Mouse (Mus musculus) thymus, postnatal 36 days (tissue): ENCODE data around the gene Olfr1359.

Experiments
- DNase-seq, 2 experiments: peaks; one replicate each; pipeline ENCODE4 v3.0.0; 2022; ENCODE audit warnings: mixed read lengths in 2 of 2

Gene Olfr1359

DNA sequence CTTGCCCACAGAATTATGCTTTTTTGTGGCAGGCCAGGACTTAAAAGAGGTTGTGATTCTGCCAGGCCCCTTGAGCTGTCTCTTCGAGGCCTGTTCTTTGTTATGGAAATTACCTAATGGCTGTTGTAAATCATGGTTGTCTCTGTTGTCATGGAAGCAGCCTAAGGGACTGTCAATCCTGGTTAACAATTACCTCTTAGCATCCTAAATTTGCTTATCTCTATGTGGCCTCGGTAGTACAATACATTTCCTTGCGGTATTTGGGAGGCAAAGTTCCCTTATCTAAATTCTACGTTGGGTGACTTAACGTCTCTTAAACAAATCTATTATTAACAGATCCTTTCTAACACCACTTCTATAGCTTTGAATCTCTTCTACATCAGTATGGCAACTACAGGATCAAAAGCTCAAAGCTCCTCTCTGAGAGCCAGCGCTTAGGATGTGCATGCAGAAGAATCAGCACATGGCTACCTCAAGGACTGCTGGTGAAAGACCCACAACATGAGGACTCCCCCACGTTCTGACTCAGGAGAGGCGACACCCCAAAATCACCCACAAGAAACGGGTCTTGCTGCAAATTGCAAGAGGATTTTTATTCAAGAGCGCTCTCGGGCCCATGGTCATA is 30.1 kb downstream of the Olfr1359 start:
- DNase-seq = no peak

- DNase-seq = no peak
Observed at GRCm38 (mm10) chr13:21729544-21729943, 31.6 kb downstream of the Olfr1359 start.

- peak; percentile 43 to 54 for DNase-seq
Observed at GRCm38 (mm10) chr13:21733466-21733865, 35.6 kb downstream of the Olfr1359 start.

- peak; percentile 66 to 71 for DNase-seq
Observed at GRCm38 (mm10) chr13:21734010-21734905, 36.3 kb downstream of the Olfr1359 start.

DNA sequence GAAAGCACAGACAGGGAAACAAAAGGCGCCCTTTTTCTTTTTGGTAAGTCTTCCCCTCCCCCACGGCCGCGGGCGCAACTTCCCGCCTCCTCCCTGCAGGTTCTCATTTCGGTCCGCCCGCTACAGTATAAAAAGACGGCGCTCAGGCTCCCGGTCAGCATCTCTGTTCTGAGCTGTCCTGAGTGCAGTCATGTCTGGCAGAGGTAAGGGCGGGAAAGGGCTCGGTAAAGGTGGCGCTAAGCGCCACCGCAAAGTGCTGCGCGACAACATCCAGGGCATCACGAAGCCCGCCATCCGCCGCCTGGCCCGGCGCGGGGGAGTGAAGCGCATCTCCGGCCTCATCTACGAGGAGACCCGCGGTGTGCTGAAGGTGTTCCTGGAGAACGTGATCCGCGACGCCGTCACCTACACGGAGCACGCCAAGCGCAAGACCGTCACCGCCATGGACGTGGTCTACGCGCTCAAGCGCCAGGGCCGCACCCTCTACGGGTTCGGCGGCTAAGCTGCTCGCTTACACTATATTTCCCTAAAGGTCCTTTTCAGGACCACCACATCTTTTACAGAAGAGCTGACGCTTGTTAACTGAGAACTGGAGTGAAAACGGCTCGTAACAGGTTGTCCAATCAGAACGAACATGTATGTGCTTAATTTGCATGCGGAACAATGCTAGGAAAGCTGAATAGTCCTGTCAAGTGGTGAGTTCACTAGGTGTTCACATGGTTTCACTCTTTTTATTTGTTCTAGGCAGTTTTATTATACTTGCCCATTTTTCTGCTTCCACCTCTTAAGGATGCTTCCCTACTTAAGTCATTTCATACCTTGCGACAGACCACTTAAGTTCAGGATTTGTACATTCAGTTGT is 37.2 kb downstream of the Olfr1359 start, which contains the start of gene Hist1h4j:
TSS of gene Hist1h4j (plus strand) at position 159 of the 862 bp plus-strand sequence.
- DNase-seq = peak; percentile 84 to 86

- no peak for DNase-seq
Observed at GRCm38 (mm10) chr13:21745006-21745405, 47.1 kb downstream of the Olfr1359 start.

DNA sequence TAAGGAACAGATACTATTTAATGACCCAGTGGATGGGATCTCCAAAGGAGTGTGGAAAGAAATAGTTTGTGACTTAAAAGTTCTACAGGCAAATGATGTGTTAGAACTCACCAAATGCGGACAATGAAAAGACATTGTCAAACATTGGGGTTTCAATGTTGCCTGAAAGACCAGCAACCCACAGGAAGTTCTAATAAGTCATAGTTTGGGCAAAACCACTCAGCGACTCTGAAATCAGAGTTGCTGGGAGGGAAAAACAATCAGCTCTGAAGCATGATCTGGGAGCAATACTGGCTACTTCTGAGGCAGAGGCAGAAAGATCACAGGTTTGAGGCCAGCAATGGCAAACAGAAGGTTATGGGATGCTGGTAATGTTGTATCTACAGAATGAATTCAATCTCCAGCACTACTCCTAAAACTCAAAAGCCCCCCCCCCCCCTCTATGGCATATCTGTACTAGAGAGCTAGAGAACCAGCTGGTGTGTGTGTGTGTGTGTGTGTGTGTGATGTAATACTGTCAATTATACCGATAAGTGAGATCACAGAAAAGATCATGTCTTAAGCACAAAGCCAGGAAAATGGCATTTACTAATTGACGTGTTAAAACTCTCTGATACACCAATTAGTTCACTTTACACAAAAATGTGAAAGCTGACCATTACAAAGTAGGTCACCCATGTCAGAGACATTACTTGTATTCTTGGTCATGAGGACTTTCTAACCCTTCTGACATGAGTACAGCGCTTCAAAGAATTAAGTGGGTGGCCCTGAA is 51.7 kb downstream of the Olfr1359 start:
- no peak for DNase-seq

DNA sequence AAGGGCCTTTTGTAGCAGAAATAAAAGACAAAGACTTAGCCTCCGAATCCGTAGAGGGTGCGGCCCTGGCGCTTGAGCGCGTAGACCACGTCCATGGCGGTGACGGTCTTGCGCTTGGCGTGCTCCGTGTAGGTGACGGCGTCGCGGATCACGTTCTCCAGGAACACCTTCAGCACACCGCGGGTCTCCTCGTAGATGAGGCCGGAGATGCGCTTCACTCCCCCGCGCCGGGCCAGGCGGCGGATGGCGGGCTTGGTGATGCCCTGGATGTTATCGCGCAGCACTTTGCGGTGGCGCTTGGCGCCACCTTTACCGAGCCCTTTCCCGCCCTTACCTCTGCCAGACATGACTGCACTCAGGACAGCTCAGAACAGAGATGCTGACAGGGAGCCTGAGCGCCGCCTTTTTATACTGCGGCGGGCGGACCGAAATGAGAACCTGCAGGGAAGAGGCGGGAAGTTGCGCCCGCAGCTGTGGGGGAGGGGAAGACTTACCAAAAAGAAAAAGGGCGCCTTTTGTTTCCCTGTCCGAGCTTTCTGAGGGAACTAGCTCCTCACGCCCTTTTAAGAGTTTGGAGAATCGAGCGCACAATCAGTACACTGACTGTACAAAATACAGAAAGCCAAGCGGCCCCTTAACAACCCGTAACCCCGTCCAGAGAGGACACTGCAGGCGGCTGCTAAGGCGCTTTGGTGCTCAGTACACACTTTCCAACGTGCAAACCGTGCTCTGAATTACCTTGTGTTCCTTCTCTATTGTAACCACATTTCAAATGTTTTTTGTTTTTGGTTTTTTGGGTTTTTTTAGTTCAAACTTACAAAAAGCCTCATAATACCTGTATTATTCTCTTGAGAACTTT is 52.5 kb downstream of the Olfr1359 start, which contains the start of gene Hist1h4k:
TSS of gene Hist1h4k (minus strand) at position 347 of the 859 bp plus-strand sequence.
- peak; percentile 97 for DNase-seq

- DNase-seq = no peak
Observed at GRCm38 (mm10) chr13:21751417-21751816, 53.5 kb downstream of the Olfr1359 start.

GRCm38 (mm10) chr13:21751827-21752226 is 53.9 kb downstream of the Olfr1359 start:
- DNase-seq = no peak

DNA sequence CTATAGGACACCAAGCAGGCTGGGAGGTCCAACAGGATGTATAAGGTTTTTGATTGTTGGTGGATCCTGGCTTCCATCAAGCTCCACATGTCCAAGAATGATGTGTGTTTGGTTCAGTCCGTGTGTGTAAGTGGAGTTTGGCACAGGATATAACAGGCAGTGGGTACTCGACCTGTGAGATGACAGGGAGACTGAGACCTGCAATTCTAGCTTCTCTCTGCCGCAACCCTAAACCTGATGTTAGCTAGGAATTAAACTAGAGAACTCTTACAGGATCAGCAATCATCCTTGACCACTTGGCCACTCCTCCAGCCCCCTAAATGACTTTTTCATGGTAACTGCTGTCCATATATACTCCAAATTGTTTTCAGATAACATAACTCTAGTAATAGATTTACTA is 54.4 kb downstream of the Olfr1359 start:
- no peak for DNase-seq

DNA sequence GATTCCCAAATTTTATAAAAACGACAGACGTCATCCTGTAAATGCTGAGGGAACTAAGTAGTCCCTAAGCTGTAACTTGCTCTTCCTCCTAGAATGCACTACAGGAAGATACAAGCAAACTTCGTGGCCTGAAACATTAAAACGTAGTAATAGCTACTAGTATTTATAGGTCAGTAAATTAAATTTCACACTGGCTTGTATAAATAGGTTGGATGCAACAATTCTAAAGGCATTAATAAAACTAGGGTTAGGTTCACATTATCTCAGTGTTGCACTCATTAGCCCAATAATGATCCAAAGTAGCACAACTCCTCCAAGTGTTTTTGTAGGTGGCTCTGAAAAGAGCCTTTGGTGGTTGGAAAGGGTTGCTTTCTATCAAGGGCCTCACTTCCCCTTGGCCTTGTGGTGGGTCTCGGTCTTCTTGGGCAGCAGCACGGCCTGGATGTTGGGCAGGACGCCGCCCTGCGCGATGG is 55.2 kb downstream of the Olfr1359 start:
- no peak for DNase-seq

DNA sequence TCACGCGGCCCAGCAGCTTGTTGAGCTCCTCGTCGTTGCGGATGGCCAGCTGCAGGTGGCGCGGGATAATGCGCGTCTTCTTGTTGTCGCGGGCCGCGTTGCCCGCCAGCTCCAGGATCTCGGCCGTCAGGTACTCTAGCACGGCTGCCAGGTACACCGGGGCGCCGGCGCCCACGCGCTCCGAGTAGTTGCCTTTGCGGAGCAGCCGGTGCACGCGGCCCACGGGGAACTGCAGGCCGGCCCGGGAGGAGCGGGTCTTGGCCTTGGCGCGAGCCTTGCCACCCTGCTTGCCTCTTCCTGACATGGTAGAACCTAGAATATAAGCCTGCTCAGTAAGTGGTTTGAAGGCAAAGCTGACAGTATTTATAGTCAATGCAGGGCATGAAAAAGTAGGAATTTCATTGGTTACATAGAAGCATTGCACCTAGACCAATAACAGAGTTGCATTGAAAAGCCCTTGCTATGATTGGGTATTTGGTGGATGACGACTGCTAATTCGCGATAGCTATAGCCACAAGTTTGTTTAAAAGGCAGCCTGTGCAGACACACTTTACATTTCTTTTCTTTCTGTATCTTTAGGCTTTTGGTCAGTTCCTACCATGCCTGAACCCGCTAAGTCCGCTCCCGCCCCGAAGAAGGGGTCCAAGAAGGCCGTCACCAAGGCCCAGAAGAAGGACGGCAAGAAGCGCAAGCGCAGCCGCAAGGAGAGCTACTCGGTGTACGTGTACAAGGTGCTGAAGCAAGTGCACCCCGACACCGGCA is 55.8 kb downstream of the Olfr1359 start, which contains the start of the genes Hist1h2ak and Hist1h2bn:
TSS of gene Hist1h2ak (minus strand) at position 304 of the 762 bp plus-strand sequence.
TSS of gene Hist1h2bn (plus strand) at position 600 of the 762 bp plus-strand sequence.
- DNase-seq = peak; percentile 67 to 77

DNA sequence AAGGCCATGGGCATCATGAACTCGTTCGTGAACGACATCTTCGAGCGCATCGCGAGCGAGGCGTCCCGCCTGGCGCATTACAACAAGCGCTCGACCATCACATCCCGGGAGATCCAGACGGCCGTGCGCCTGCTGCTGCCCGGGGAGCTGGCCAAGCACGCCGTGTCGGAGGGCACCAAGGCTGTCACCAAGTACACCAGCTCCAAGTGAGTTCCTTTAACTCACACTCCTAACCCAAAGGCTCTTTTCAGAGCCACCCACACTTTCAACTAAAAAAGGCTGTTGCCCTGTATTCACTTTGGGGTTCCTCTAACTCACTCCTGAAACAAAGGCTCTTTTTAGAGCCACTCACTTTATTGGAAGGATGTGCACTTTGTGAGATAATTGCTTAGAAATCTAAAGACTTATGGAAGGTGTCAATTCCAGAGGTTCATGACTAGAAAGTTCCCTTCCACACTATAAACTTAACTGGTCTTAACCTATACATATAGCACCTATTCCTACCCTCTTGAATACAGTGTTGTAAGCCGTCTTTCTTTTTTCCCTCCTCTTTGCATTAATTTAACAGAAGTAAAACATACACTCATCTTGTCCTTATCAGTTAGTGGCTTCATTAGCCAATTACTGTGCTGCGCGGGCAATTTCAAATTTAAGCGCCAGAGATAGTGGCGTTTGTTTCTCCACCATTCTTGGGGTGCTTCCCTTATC is 56.5 kb downstream of the Olfr1359 start:
- peak; percentile 27 to 32 for DNase-seq

DNA sequence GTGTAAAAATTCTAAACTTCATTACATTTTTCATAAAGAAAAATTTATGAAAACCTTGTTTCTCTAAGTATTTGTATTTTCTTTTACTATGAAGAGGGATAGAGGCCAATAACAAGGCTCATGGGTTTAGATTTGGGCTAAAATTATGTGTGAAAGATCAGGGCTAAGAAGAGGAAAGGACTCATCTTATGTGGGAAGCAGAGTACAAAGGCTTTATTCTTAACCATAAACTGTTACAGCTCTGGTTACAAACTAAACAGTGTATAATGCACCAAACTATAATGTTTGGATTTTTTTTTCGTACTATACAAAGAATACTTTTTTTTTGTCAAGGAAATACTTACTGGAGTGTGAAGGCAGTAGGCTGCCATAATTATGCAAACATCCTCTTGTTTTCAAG is 57.8 kb downstream of the Olfr1359 start:
- DNase-seq = no peak
